Mouse (Mus musculus) cerebellum, adult 2 months (tissue): ENCODE data around the gene 1700029I15Rik. TPM values are rescaled to one million over a fixed set of nuclear protein-coding genes. Genes with fewer than 3 reads are reported as not detected.

Experiments used
- DNase-seq, 2 experiments: peaks; one replicate each; pipeline ENCODE4 v3.0.0; 2021
- H3K27ac ChIP-seq: fragments of 200-500 bp; 2 replicates; pipeline ENCODE4 v1.5.1; 2012; ENCODE audit warnings: low read length, control low read depth, inconsistent platforms; ENCODE audit not compliant: insufficient read depth
- H3K27me3 ChIP-seq: fragments of 200-500 bp; 2 replicates; pipeline ENCODE4 v1.6.1; 2012; ENCODE audit warnings: inconsistent platforms, mild to moderate bottlenecking, low read length, moderate library complexity; ENCODE audit not compliant: control insufficient read depth, insufficient read depth
- H3K4me1 ChIP-seq: fragments of 200-500 bp; 2 replicates; pipeline ENCODE4 v1.6.1; 2011; ENCODE audit warnings: low read length; ENCODE audit not compliant: control insufficient read depth, insufficient read depth
- H3K4me3 ChIP-seq: fragments of 200-500 bp; replicated peaks from 2 replicates; pipeline ENCODE3; 2011; ENCODE audit warnings: mild to moderate bottlenecking, low read depth, low read length, control low read depth; ENCODE audit not compliant: insufficient read depth
- CTCF ChIP-seq: fragments of 200-500 bp; IDR thresholded peaks from 2 replicates; pipeline ENCODE4 v1.5.1; 2011; ENCODE audit warnings: low read depth, mild to moderate bottlenecking, control low read depth, low read length, moderate library complexity, borderline replicate concordance; ENCODE audit not compliant: insufficient read depth
- POLR2A ChIP-seq: fragments of 200-500 bp; IDR thresholded peaks from 2 replicates; pipeline ENCODE4 v1.6.1; 2011; ENCODE audit warnings: low read length, control low read depth, borderline replicate concordance; ENCODE audit not compliant: insufficient read depth
- WGBS: fragments of 180-500 bp; shearing (Covaris S2); methylation state at CpG from one replicate; pipeline ENCODE4 v1.1.7; 2018; 5-methylcytosine and 5-hydroxymethylcytosine counted together
- polyA plus RNA-seq: library from polyadenylated mRNA; depleted of rRNA; stranded (reverse); fragments of >200 nt; gene quantifications from 2 replicates; pipeline ENCODE4 v1.2.3, GENCODE M21; 2012

Gene 1700029I15Rik
- polyA plus RNA-seq, 1 experiment, result 6.9 TPM

- H3K27ac ChIP-seq, result peak overlapping the region; percentile 55
These were observed 39.5 kb downstream of the 1700029I15Rik start for GRCm38 (mm10) chr2:92421723-92422387.

GRCm38 (mm10) chr2:92422388-92423135 lies 40.2 kb downstream of the 1700029I15Rik start:
- H3K27ac ChIP-seq, result peak overlapping the region; percentile 55
- H3K4me1 ChIP-seq, result peaks cover 57% of the 10 kb centered on the region
- H3K4me3 ChIP-seq, result no peak overlapping the region
- DNase-seq, result peak; percentile 68 to 73
- no peak for TF ChIP-seq POLR2A
- peak; percentile 59; the same call in 1 of the 2 replicates for TF ChIP-seq CTCF
- no peaks in the 10 kb centered on the region for H3K27me3 ChIP-seq
- WGBS, result 11% methylated on average over 10 of the region's 10 CpGs

More at GRCm38 (mm10) chr2:92421723-92422387, 39.5 kb downstream of the 1700029I15Rik start:
- peak in 1 of 2 experiments; percentile 30 for DNase-seq
- Histone ChIP-seq H3K27me3 (no peaks in the 10 kb centered on the region), H3K4me1 (peaks cover 53% of the 10 kb centered on the region), H3K4me3 (no peak overlapping the region)
- WGBS, result 43% methylated on average over 7 of the region's 7 CpGs
- TF ChIP-seq POLR2A, result no peak

- no peak overlapping the region for H3K4me3 ChIP-seq
- peaks cover 53% of the 10 kb centered on the region for H3K4me1 ChIP-seq
- H3K27ac ChIP-seq, result peak overlapping the region; percentile 55
- no peak for TF ChIP-seq POLR2A
- TF ChIP-seq CTCF, result no peak
- DNase-seq, result no peak
- no peaks in the 10 kb centered on the region for H3K27me3 ChIP-seq
- 47% methylated on average over 9 of the region's 9 CpGs for WGBS
These were observed 40.8 kb downstream of the 1700029I15Rik start for GRCm38 (mm10) chr2:92423156-92423555.

GRCm38 (mm10) chr2:92423702-92424461 lies 41.5 kb downstream of the 1700029I15Rik start:
- TF ChIP-seq POLR2A (no peak), CTCF (no peak)
- peaks cover 56% of the 10 kb centered on the region for H3K4me1 ChIP-seq
- peak; percentile 83 to 86 for DNase-seq
- no peaks in the 10 kb centered on the region for H3K27me3 ChIP-seq
- H3K4me3 ChIP-seq, result no peak overlapping the region
- 8% methylated on average over 9 of the region's 9 CpGs for WGBS
- peak overlapping the region; percentile 55 for H3K27ac ChIP-seq

- peak; percentile 44 to 50 for DNase-seq
- 53% methylated on average over 9 of the region's 9 CpGs for WGBS
These were observed 42.3 kb downstream of the 1700029I15Rik start for GRCm38 (mm10) chr2:92424462-92425308.

GRCm38 (mm10) chr2:92425366-92425765 lies 43.0 kb downstream of the 1700029I15Rik start:
- no peak for DNase-seq
- H3K4me3 ChIP-seq, result no peak overlapping the region
- TF ChIP-seq CTCF, result no peak
- TF ChIP-seq POLR2A, result no peak
- WGBS, result 58% methylated on average over 4 of the region's 4 CpGs
- H3K4me1 ChIP-seq, result peaks cover 66% of the 10 kb centered on the region
- H3K27me3 ChIP-seq, result no peaks in the 10 kb centered on the region
- H3K27ac ChIP-seq, result peak overlapping the region; percentile 40; the same call in 1 of the 2 replicates

More at GRCm38 (mm10) chr2:92424462-92425308, 42.3 kb downstream of the 1700029I15Rik start:
- peaks cover 64% of the 10 kb centered on the region for H3K4me1 ChIP-seq
- TF ChIP-seq POLR2A (no peak), CTCF (no peak)
- H3K27ac ChIP-seq, result peak overlapping the region; percentile 55
- H3K27me3 ChIP-seq, result no peaks in the 10 kb centered on the region
- H3K4me3 ChIP-seq, result no peak overlapping the region

GRCm38 (mm10) chr2:92426426-92426825 lies 44.1 kb downstream of the 1700029I15Rik start:
- Histone ChIP-seq H3K27ac (peak overlapping the region; percentile 74), H3K4me3 (no peak overlapping the region), H3K4me1 (peaks cover 62% of the 10 kb centered on the region), H3K27me3 (no peaks in the 10 kb centered on the region)
- peak; percentile 49 to 50 for DNase-seq
- WGBS, result 3% methylated on average over 3 of the region's 3 CpGs
- TF ChIP-seq POLR2A (no peak), CTCF (no peak)
